Mouse (Mus musculus) ovary, adult 2 months (tissue): ENCODE data around the gene Fam189a1. TPM values are rescaled to one million over a fixed set of nuclear protein-coding genes. Genes with fewer than 3 reads are reported as not detected.

ENCODE experiments used
- polyA plus RNA-seq: library from polyadenylated mRNA; depleted of rRNA; stranded (reverse); fragments of >200 nt; gene quantifications from 2 replicates; pipeline ENCODE4 v1.2.3, GENCODE M21; 2012; rRNA removed

The Fam189a1 gene
- polyA plus RNA-seq = 4.7 and 6.2 TPM in 2 replicates

DNA sequence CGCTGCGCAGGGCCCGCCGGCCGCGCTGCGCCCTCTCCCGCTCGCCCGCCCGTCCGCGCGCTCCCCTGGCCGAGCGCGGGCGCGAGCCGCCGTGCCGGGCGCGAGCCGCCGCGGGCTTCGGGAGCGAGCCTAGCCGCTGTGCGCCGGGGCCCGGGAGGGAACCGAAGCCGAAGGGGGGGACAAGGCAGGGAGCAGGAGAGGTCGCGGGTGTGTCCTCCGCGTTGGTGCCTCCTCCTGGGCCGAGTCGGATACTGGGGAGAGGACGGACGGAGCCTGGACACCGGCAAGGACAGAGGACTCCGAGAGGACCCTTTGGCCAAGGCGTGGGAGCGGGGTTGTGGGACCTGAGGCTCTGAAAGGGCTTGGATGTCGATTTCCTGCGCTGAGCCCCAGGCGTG, at the start of gene Fam189a1:
Gene Fam189a1, minus strand, starts transcription at position 57 of the 398 bp plus-strand sequence.

DNA sequence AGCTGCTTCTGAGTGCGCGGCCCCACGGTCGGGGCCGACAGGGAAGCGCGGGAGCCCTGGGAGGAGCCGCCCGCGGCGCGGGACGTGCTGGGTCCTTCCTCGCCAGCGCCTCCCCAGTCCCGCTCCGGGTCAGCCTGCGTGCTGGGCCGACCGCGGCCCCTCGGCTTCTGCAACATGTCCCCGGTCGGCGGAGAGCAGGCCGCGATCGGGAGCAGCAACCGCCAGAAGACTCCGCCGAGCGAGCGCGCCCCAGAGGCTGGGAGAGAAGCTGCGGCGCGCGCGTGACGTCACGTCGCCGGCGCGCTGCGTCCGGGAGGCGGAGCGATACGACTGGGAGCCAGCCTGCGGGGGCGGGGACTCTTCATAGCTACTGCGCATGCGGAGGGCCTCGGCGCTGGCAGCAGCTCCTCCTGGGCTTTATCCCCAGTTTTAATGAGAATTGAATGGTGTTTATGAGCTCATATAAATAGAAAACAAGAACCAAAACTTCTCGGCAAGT, 283.6 kb downstream of the Fam189a1 start, which contains the start of gene Nsmce3:
Gene Nsmce3, minus strand, starts transcription at position 255 of the 499 bp plus-strand sequence.

